ENCODE assay signal across 15 mouse cellular contexts in genomic region chr7:81573821-81574220, GRCm38 (mm10). TPM values are rescaled to one million over a fixed set of nuclear protein-coding genes. Genes with fewer than 3 reads are reported as not detected.
DNase-seq lines count a peak whose midpoint lies in the region; ATAC-seq lines count a peak whose summit lies in the region.
"Had no signal": no experiment of that assay in that cellular context is flagged by ENCODE, and none has a peak within 500 bp of the region (broad histone marks: within the 10 kb centered on the region; RNA-seq: fewer than 3 reads in every experiment).

No protein-coding gene starts in this region.

- H3K9ac ChIP-seq in hindbrain, embryonic 13.5 days: no peak overlapping the region
- no peak overlapping the region for H3K9ac ChIP-seq in hindbrain, embryonic 12.5 days
- no peak overlapping the region for H3K9ac ChIP-seq in liver, embryonic 16.5 days (ENCODE audit: low read depth, low read length)
- H3K9ac ChIP-seq: neural tube, embryonic 15.5 days had no signal

- H3K4me2 ChIP-seq in hindbrain, embryonic 13.5 days: peak overlapping the region; percentile 66; the same call in 1 of the 2 replicates
- H3K4me2 ChIP-seq in hindbrain, embryonic 12.5 days (replicated peaks): no peak overlapping the region
- 0 out of 2 replicates have a peak overlapping the region, but pooled peaks have one; percentile 75 for H3K4me2 ChIP-seq in liver, embryonic 16.5 days (ENCODE audit: low read depth, low read length)

- peaks cover 54% of the 10 kb centered on the region for H3K36me3 ChIP-seq in erythroblast, embryonic 14.5 days (ENCODE audit: control insufficient read depth)
- H3K36me3 ChIP-seq in hindbrain, embryonic 13.5 days: peaks cover 29% of the 10 kb centered on the region
- H3K36me3 ChIP-seq in hindbrain, embryonic 12.5 days: peaks cover 22% of the 10 kb centered on the region
- H3K36me3 ChIP-seq in liver, embryonic 16.5 days (ENCODE audit: control insufficient read depth, insufficient read depth): peaks cover 14% of the 10 kb centered on the region

- H3K27me3 ChIP-seq in erythroblast, embryonic 14.5 days (ENCODE audit: control insufficient read depth): no peaks in the 10 kb centered on the region
- H3K27me3 ChIP-seq in hindbrain, embryonic 13.5 days: no peaks in the 10 kb centered on the region
- no peaks in the 10 kb centered on the region for H3K27me3 ChIP-seq in hindbrain, embryonic 12.5 days
- no peaks in the 10 kb centered on the region for H3K27me3 ChIP-seq in liver, embryonic 16.5 days (ENCODE audit: control insufficient read depth, insufficient read depth, low read depth, low read length)
- H3K27me3 ChIP-seq: neural tube, embryonic 15.5 days had no signal

- H3K4me3 ChIP-seq in erythroblast, embryonic 14.5 days (replicated peaks): peak overlapping the region; percentile 89
- no peak overlapping the region for H3K4me3 ChIP-seq in hindbrain, embryonic 13.5 days
- no peak overlapping the region for H3K4me3 ChIP-seq in hindbrain, embryonic 12.5 days
- peak overlapping the region; percentile 92; the same call in 1 of the 2 replicates for H3K4me3 ChIP-seq in liver, embryonic 16.5 days (ENCODE audit: low read depth, low read length)
- H3K4me3 ChIP-seq: midbrain, embryonic 10.5 days; neural tube, embryonic 15.5 days had no signal

- no peaks in the 10 kb centered on the region for H3K9me3 ChIP-seq in erythroblast, embryonic 14.5 days (ENCODE audit: control insufficient read depth, low read length)
- H3K9me3 ChIP-seq in hindbrain, embryonic 13.5 days: no peaks in the 10 kb centered on the region
- H3K9me3 ChIP-seq in hindbrain, embryonic 12.5 days (replicated peaks): no peaks in the 10 kb centered on the region
- H3K9me3 ChIP-seq in liver, embryonic 16.5 days (replicated peaks; ENCODE audit: control insufficient read depth, low read length): no peaks in the 10 kb centered on the region
- H3K9me3 ChIP-seq: midbrain, embryonic 10.5 days; neural tube, embryonic 15.5 days had no signal

- ATAC-seq in erythroblast, adult 5-6 weeks (replicated peaks; ENCODE audit: low FRiP score, poor library complexity, severe bottlenecking): no peak
- no peak for ATAC-seq in hindbrain, embryonic 13.5 days (ENCODE audit: low FRiP score)
- ATAC-seq in hindbrain, embryonic 12.5 days (ENCODE audit: low FRiP score): no peak
- no peak for ATAC-seq in liver, embryonic 16.5 days (ENCODE audit: low read depth)
- ATAC-seq: CD4-positive, CD25-positive, alpha-beta regulatory T cell, adult 4 months had no signal

- WGBS in hindbrain, embryonic 13.5 days: 94% methylated on average over 9 of the region's 9 CpGs
- WGBS in hindbrain, embryonic 12.5 days: 94% methylated on average over 9 of the region's 9 CpGs
- 89% methylated on average over 9 of the region's 9 CpGs for WGBS in liver, embryonic 16.5 days (ENCODE audit: insufficient replicate concordance)

- H3K4me1 ChIP-seq in erythroblast, embryonic 14.5 days (ENCODE audit: control insufficient read depth): peaks cover 49% of the 10 kb centered on the region
- H3K4me1 ChIP-seq in hindbrain, embryonic 13.5 days (replicated peaks): peaks cover 24% of the 10 kb centered on the region
- peaks cover 16% of the 10 kb centered on the region for H3K4me1 ChIP-seq in hindbrain, embryonic 12.5 days
- H3K4me1 ChIP-seq in liver, embryonic 16.5 days (ENCODE audit: control insufficient read depth, low read depth, low read length): peaks cover 16% of the 10 kb centered on the region

- no peak overlapping the region for H3K27ac ChIP-seq in hindbrain, embryonic 13.5 days
- H3K27ac ChIP-seq in hindbrain, embryonic 12.5 days: no peak overlapping the region
- no peak overlapping the region; the same call in 1 of the 2 replicates for H3K27ac ChIP-seq in liver, embryonic 16.5 days (ENCODE audit: low read length)
- H3K27ac ChIP-seq: midbrain, embryonic 10.5 days; neural tube, embryonic 15.5 days had no signal

- DNase-seq in ZHBTc4 (ENCODE audit: low read depth, low spot score): peak; percentile 32
- DNase-seq in cerebellum, postnatal 4 days (ENCODE audit: low spot score in 2 of 2): no peak
- no peak for DNase-seq in lung, postnatal 25 days (ENCODE audit: low spot score)
- DNase-seq: cerebellum, adult 8-10 months; gastrocnemius, postnatal 36 days; right cerebral cortex, postnatal 25 days; thymus, postnatal 14 days had no signal

RNA-seq across cellular contexts. Expression of gene Whamm, which starts 2.8 kb away (rescaled TPM):
- polyA plus RNA-seq in erythroblast, embryonic 14.5 days (2012): 3.9 and 4.5 TPM in 2 replicates
- 19.4 and 22.3 TPM in 2 replicates for total RNA-seq in erythroblast, adult 5-6 weeks (2015; ENCODE audit: low replicate concordance)
- 40.6 and 47.5 TPM in 2 replicates for total RNA-seq in erythroblast, adult 5-6 weeks (2017; ENCODE audit: low replicate concordance)
- polyA plus RNA-seq in hindbrain, embryonic 13.5 days (2015; fragmentation: Nextera tagmentation; extraction: Ambion mirVana): 6.2 TPM in 2 replicates
- polyA plus RNA-seq in hindbrain, embryonic 12.5 days (2016; fragmentation: Nextera tagmentation; extraction: Ambion mirVana): 7.8 and 7.9 TPM in 2 replicates
- 1.5 and 2.4 TPM in 2 replicates for polyA plus RNA-seq in liver, embryonic 16.5 days (2015; fragmentation: Nextera tagmentation; extraction: Ambion mirVana)

RNA-seq across cellular contexts. Expression of gene Fsd2, which starts 7.1 kb away (rescaled TPM):
- polyA plus RNA-seq in erythroblast, embryonic 14.5 days (2012): not detected in 2 replicates
- 0.84 TPM in 1 of 2 replicates, not detected in the other for total RNA-seq in erythroblast, adult 5-6 weeks (2015; ENCODE audit: low replicate concordance)
- 0.28 and 0.34 TPM in 2 replicates for total RNA-seq in erythroblast, adult 5-6 weeks (2017; ENCODE audit: low replicate concordance)
- 0.09 and 0.25 TPM in 2 replicates for polyA plus RNA-seq in hindbrain, embryonic 13.5 days (2015; fragmentation: Nextera tagmentation; extraction: Ambion mirVana)
- 0.46 and 0.53 TPM in 2 replicates for polyA plus RNA-seq in hindbrain, embryonic 12.5 days (2016; fragmentation: Nextera tagmentation; extraction: Ambion mirVana)
- polyA plus RNA-seq in liver, embryonic 16.5 days (2015; fragmentation: Nextera tagmentation; extraction: Ambion mirVana): 0.21 and 0.59 TPM in 2 replicates
- polyA plus RNA-seq: midbrain, embryonic 10.5 days had no signal

Comparison
In these comparisons a context has a peak if more than half of its experiments do, and no peak if none do; other contexts are left out.
1. H3K4me3 ChIP-seq: peak in erythroblast, embryonic 14.5 days (single experiment) and liver, embryonic 16.5 days (single experiment); none in hindbrain, embryonic 13.5 days (single experiment) and hindbrain, embryonic 12.5 days (single experiment).